Mouse (Mus musculus) C2C12 (cell line): Measurements from ENCODE around the gene Smg6.

Experiments used
- CEBPB ChIP-seq: IDR thresholded peaks from one replicate; pipeline ENCODE4 v1.6.1; 2011; ENCODE audit warnings: low read depth, mild to moderate bottlenecking, control low read depth, moderate library complexity
- CTCF ChIP-seq: IDR thresholded peaks from one replicate; pipeline ENCODE4 v1.5.1; 2011; ENCODE audit not compliant: control insufficient read depth, insufficient read depth, insufficient read length
- FOSL1 ChIP-seq: IDR thresholded peaks from one replicate; pipeline ENCODE4 v1.8.0; 2011; ENCODE audit warnings: mild to moderate bottlenecking, low read length; ENCODE audit not compliant: poor library complexity, insufficient read depth, severe bottlenecking
- MAX ChIP-seq: IDR thresholded peaks from one replicate; pipeline ENCODE4 v1.6.1; 2011; ENCODE audit warnings: mild to moderate bottlenecking, control low read depth
- MYOD1 ChIP-seq: IDR thresholded peaks from one replicate; pipeline ENCODE4 v1.6.1; 2011; ENCODE audit warnings: low read depth; ENCODE audit not compliant: control insufficient read depth, insufficient read length
- MYOG ChIP-seq: IDR thresholded peaks from one replicate; pipeline ENCODE4 v1.6.1; 2011; ENCODE audit not compliant: control insufficient read depth, insufficient read length; ENCODE audit errors: extremely low read depth
- USF1 ChIP-seq: IDR thresholded peaks from one replicate; pipeline ENCODE4 v1.6.1; 2011; ENCODE audit warnings: low read depth, mild to moderate bottlenecking, control low read depth, moderate library complexity

DNA sequence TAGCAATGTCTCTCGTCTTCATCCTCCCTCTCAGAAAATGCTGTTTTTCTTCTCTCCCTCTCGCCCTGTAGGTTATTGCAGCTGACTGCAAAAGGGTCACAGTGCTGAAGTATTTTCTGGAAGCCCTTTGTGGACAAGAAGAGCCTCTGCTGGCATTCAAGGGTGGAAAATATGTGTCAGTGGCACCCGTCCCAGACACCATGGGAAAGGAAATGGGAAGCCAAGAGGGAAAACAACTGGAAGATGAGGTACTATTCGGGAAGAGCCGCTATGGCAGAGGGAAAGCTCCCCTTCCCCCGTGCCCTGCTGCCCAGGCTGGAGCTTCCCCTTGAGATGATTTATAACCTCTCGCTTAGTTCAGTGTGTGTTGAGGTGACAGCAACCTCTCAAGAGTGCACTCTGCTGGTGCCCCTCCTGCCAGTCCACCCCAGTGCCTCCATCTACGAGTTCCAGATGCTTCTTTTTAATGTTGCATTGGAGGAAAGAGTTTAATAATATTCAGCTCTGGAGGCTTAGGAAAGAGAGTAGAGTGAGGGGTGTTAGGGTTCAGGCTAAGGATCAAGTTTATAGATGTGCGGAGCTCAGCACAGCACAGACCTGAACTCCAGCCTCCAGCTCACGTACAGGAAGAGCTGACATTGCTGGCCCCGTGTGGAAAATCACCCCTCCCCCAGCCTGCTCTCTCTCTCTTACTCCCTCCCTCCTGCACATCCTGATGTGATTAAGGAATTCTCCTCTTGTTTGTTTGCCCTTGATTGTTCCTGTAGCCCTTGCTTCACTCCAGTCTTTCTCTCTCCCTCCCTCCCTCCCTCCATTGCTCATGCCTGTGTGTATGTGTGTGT is 213.7 kb downstream of the Smg6 start:
- TF ChIP-seq CTCF (no peak), MAX (no peak), USF1 (no peak), MYOD1 (no peak), MYOG (no peak), CEBPB (no peak), FOSL1 (no peak)
